Mouse (Mus musculus) myocyte (in vitro differentiated cells): ENCODE measurements around the gene Pdk2. TPM values are rescaled to one million over a fixed set of nuclear protein-coding genes. Genes with fewer than 3 reads are reported as not detected.

Experiments
- H3K27me3 ChIP-seq: one replicate; pipeline ENCODE4 v1.6.1; 2011; ENCODE audit not compliant: control insufficient read depth, insufficient read depth, insufficient read length
- H3K36me3 ChIP-seq: one replicate; pipeline ENCODE4 v1.6.1; 2011; ENCODE audit not compliant: control insufficient read depth, insufficient read depth
- H3K4me2 ChIP-seq: one replicate; pipeline ENCODE4 v1.6.1; 2011; ENCODE audit warnings: low read depth, control low read depth
- H3K4me3 ChIP-seq: one replicate; pipeline ENCODE4 v1.5.1; 2011; ENCODE audit warnings: mild to moderate bottlenecking, control low read depth, moderate library complexity
- H3K79me2 ChIP-seq: one replicate; pipeline ENCODE4 v1.6.1; 2011; ENCODE audit not compliant: control insufficient read depth, insufficient read depth
- H3ac ChIP-seq: one replicate; pipeline ENCODE4 v1.6.1; 2011; ENCODE audit not compliant: control insufficient read depth, insufficient read length
- CEBPB ChIP-seq: IDR thresholded peaks from 2 replicates; pipeline ENCODE4 v1.6.1; 2011; ENCODE audit warnings: mild to moderate bottlenecking, moderate library complexity; ENCODE audit not compliant: poor library complexity, insufficient read depth, severe bottlenecking
- E2F4 ChIP-seq: IDR thresholded peaks from one replicate; pipeline ENCODE4 v1.6.1; 2011; ENCODE audit warnings: mild to moderate bottlenecking, control low read depth, moderate library complexity; ENCODE audit not compliant: insufficient read depth
- MAX ChIP-seq: IDR thresholded peaks from one replicate; pipeline ENCODE4 v1.6.1; 2011; ENCODE audit warnings: low read depth, mild to moderate bottlenecking, control low read depth
- MYOD1 ChIP-seq, 3 experiments: IDR thresholded peaks; one replicate each; pipeline ENCODE4 v1.6.1; 2011; ENCODE audit warnings: control low read depth in 2 of 3, low read depth in 2 of 3, mild to moderate bottlenecking in 2 of 3, moderate library complexity in 1 of 3; ENCODE audit not compliant: insufficient read length in 2 of 3, control insufficient read depth in 1 of 3
- MYOG ChIP-seq, 3 experiments: IDR thresholded peaks; one replicate each; pipeline ENCODE4 v1.6.1; 2011; ENCODE audit warnings: control low read depth in 2 of 3, low read depth in 2 of 3, mild to moderate bottlenecking in 2 of 3; ENCODE audit not compliant: insufficient read length in 2 of 3, control insufficient read depth in 1 of 3, insufficient read depth in 1 of 3
- POLR2A ChIP-seq: IDR thresholded peaks from one replicate; pipeline ENCODE4 v1.6.1; 2011; ENCODE audit warnings: low read depth, mild to moderate bottlenecking, control low read depth, moderate library complexity; ENCODE audit not compliant: insufficient read length
- POLR2AphosphoS2 ChIP-seq: IDR thresholded peaks from one replicate; pipeline ENCODE4 v1.6.1; 2011; ENCODE audit warnings: low read depth, control low read depth; ENCODE audit not compliant: insufficient read length
- REST ChIP-seq: IDR thresholded peaks from one replicate; pipeline ENCODE4 v1.6.1; 2011; ENCODE audit warnings: mild to moderate bottlenecking, control low read depth, moderate library complexity; ENCODE audit not compliant: insufficient read depth, insufficient read length
- SRF ChIP-seq: IDR thresholded peaks from one replicate; pipeline ENCODE4 v1.6.1; 2011; ENCODE audit warnings: low read depth; ENCODE audit not compliant: control insufficient read depth, insufficient read length
- TCF12 ChIP-seq: IDR thresholded peaks from one replicate; pipeline ENCODE4 v1.6.1; 2011; ENCODE audit warnings: mild to moderate bottlenecking, control low read depth; ENCODE audit not compliant: poor library complexity, insufficient read depth, severe bottlenecking
- TCF3 ChIP-seq: IDR thresholded peaks from one replicate; pipeline ENCODE4 v1.6.1; 2011; ENCODE audit warnings: low read depth, control low read depth; ENCODE audit not compliant: insufficient read length
- USF1 ChIP-seq: IDR thresholded peaks from one replicate; pipeline ENCODE4 v1.6.1; 2011; ENCODE audit warnings: low read depth, mild to moderate bottlenecking, control low read depth, moderate library complexity
- polyA plus RNA-seq: library from polyadenylated mRNA; unstranded; fragments of >200 nt; fragmentation: generic; extraction: Trizol; gene quantifications from one replicate; pipeline ENCODE4 v1.2.1, GENCODE M21; 2012; ENCODE audit warnings: missing spikeins

The Pdk2 gene
- polyA plus RNA-seq, 1 experiment: 33.3 TPM

DNA sequence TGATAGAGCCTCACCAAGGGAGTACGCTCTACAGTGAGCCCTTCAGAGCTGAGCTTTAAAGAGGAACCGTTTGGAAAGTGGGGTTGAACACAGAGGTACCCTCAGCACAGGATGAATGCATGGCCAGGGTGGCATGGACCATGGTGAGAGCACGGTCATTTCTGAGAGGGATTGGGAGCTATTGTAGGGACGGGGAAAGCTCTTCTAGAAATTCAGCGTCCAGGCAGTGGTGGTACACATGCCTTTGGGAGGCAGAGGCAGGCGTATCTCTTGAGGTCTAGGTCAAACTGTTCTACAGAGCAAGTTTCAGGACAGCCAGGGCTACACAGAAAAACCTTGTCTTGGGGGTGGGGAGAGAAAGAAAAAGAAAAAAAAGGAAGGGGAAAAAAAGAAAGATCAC lies 44.2 kb downstream of the Pdk2 start:
- H3K4me3 ChIP-seq: no peak overlapping the region
- H3ac ChIP-seq: no peak overlapping the region
- no peak overlapping the region for H3K4me2 ChIP-seq
- TF ChIP-seq POLR2A: no peak
- TF ChIP-seq MYOD1 (IDR thresholded peaks at IDR 0.05; ENCODE audit: control insufficient read depth in 1 of 3, insufficient read length in 2 of 3, low read depth in 2 of 3): no peak
- TF ChIP-seq USF1: no peak
- no peak for TF ChIP-seq CEBPB
- no peak for TF ChIP-seq POLR2AphosphoS2
- TF ChIP-seq TCF12: no peak
- TF ChIP-seq SRF: no peak
- no peak for TF ChIP-seq TCF3
- TF ChIP-seq MYOG (IDR thresholded peaks at IDR 0.05; ENCODE audit: control insufficient read depth in 1 of 3, insufficient read depth in 1 of 3, insufficient read length in 2 of 3, low read depth in 2 of 3): no peak
- TF ChIP-seq E2F4: no peak
- TF ChIP-seq MAX: no peak
- no peak for TF ChIP-seq REST
- H3K36me3 ChIP-seq: peaks cover 15% of the 10 kb centered on the region
- no peaks in the 10 kb centered on the region for H3K27me3 ChIP-seq
- H3K79me2 ChIP-seq: peaks cover 42% of the 10 kb centered on the region

- Histone ChIP-seq H3K4me3 (no peak overlapping the region), H3K4me2 (no peak overlapping the region), H3K27me3 (no peaks in the 10 kb centered on the region), H3ac (no peak overlapping the region), H3K36me3 (peaks cover 15% of the 10 kb centered on the region), H3K79me2 (peaks cover 44% of the 10 kb centered on the region)
- TF ChIP-seq MAX (no peak), TCF3 (no peak), REST (no peak)
Measured at GRCm38 (mm10) chr11:94996101-94996500, 45.1 kb downstream of the Pdk2 start.

GRCm38 (mm10) chr11:94994947-94995772 lies 46.0 kb downstream of the Pdk2 start:
- TF ChIP-seq POLR2A: no peak
- TF ChIP-seq SRF: no peak
- TF ChIP-seq TCF3: no peak
- TF ChIP-seq CEBPB: no peak
- TF ChIP-seq TCF12: no peak
- no peak for TF ChIP-seq USF1
- peaks cover 15% of the 10 kb centered on the region for H3K36me3 ChIP-seq

GRCm38 (mm10) chr11:94994208-94994814 lies 46.8 kb downstream of the Pdk2 start:
- Histone ChIP-seq H3K36me3 (peaks cover 15% of the 10 kb centered on the region), H3K79me2 (peaks cover 44% of the 10 kb centered on the region), H3K27me3 (no peaks in the 10 kb centered on the region), H3ac (no peak overlapping the region), H3K4me3 (peak overlapping the region; percentile 46), H3K4me2 (peak overlapping the region; percentile 99)
- TF ChIP-seq POLR2AphosphoS2 (no peak), SRF (no peak), CEBPB (no peak), E2F4 (no peak)

More at GRCm38 (mm10) chr11:94994947-94995772, 46.0 kb downstream of the Pdk2 start:
- Histone ChIP-seq H3K79me2 (peaks cover 44% of the 10 kb centered on the region), H3ac (no peak overlapping the region), H3K4me2 (peak overlapping the region; percentile 99), H3K27me3 (no peaks in the 10 kb centered on the region), H3K4me3 (no peak overlapping the region)

DNA sequence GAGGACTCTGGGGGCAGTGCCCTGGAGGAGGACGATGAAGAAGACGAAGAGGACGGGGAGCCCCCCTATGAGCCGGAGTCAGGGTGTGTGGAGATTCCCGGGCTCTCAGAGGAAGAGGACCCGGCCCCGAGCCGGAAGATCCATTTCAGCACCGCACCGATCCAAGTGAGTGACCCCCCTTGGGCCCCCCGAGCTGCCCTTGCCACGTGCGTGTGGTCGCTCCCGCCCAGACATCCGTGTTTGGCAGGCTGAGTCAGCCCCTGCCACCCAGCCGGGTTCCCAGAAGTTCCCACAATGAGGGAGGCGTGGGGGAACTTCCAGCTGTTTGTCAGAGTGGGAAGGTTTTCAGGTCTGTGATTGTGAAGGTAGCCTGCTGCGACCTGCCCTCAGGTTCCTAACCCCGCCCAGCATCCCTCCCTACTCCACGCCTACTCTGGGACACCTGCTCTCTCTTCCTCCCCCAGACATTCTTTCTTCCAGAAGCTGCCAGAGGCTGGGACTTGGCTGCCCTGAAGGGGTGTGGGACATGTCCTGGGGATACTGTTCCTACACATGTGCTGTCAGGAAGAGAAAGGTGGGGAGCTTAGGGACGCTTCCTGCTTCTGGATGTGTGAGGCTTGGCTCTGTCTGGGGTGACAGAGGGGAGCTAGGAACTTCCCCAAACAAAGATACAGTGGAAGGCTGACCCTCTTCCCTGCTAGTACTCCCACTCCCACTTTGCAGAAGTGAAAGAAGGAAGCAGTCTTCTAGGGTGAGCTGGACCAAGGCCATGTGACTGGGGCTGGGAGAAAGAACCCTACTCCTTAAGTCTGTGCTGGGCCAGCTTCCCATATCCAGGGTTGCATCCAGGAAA lies 48.2 kb downstream of the Pdk2 start:
- peak in 1 of 3 experiments; percentile 32 for TF ChIP-seq MYOD1 (IDR thresholded peaks at IDR 0.05; ENCODE audit: control insufficient read depth in 1 of 3, insufficient read length in 2 of 3, low read depth in 2 of 3)
- peak; percentile 48 for TF ChIP-seq MAX
- no peak for TF ChIP-seq REST
- no peak for TF ChIP-seq TCF12
- no peak for TF ChIP-seq SRF
- peak in 1 of 3 experiments; percentile 46 for TF ChIP-seq MYOG (IDR thresholded peaks at IDR 0.05; ENCODE audit: control insufficient read depth in 1 of 3, insufficient read depth in 1 of 3, insufficient read length in 2 of 3, low read depth in 2 of 3)
- TF ChIP-seq TCF3: no peak
- no peak for TF ChIP-seq E2F4
- peak; percentile 2 for TF ChIP-seq USF1
- TF ChIP-seq POLR2A: peak; percentile 35
- peak; percentile 54 for TF ChIP-seq POLR2AphosphoS2
- no peak for TF ChIP-seq CEBPB
- H3K79me2 ChIP-seq: peaks cover 44% of the 10 kb centered on the region

More for the DNA sequence above, 48.2 kb downstream of the Pdk2 start:
- Histone ChIP-seq H3K4me2 (peak overlapping the region; percentile 99), H3ac (peak overlapping the region; percentile 68), H3K4me3 (peak overlapping the region; percentile 46), H3K27me3 (no peaks in the 10 kb centered on the region), H3K36me3 (peaks cover 15% of the 10 kb centered on the region)
